Mouse (Mus musculus): ENCODE measurements around the gene 4930412O13Rik. TPM values are rescaled to one million over a fixed set of nuclear protein-coding genes. Genes with fewer than 3 reads are reported as not detected.

Gene 4930412O13Rik
- polyA plus RNA-seq, 1 experiment from 2014 or later = not detected

DNA sequence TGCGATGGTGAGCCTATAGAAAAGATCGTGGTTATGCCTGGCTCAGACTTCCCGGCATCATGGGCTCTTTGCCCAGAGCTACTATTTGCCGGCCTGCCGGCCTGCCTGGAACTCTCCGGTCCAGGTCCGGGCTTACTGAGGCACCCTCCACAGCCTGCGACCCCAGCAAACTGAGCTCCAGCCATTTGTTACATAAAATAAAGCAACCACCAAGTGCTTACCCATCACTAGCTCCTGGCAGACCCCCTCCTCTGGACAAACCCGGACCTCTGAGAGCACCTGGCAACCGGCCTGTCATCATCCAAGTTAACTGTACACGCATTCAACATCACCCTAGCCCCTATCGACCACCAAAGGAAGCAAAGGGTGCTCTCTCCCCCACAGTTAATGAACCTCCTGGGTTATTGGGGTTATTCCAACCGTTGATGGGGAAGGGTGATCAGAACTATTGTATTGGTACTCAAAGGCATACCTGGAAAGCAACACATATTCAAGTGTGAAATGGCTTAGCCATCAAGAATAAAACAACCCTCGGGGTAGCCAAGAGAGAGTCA is 4.2 kb downstream of the 4930412O13Rik start:
- WGBS (ENCODE audit: missing documents) = 66% methylated on average over 13 of the region's 14 CpGs
- no peak overlapping the region for H3K27ac ChIP-seq
- no peaks in the 10 kb centered on the region for H3K36me3 ChIP-seq (ENCODE audit: inconsistent target)
- no peaks in the 10 kb centered on the region for H3K79me2 ChIP-seq (ENCODE audit: inconsistent target)
- no peak overlapping the region for H3K4me3 ChIP-seq (ENCODE audit: inconsistent target)

DNA sequence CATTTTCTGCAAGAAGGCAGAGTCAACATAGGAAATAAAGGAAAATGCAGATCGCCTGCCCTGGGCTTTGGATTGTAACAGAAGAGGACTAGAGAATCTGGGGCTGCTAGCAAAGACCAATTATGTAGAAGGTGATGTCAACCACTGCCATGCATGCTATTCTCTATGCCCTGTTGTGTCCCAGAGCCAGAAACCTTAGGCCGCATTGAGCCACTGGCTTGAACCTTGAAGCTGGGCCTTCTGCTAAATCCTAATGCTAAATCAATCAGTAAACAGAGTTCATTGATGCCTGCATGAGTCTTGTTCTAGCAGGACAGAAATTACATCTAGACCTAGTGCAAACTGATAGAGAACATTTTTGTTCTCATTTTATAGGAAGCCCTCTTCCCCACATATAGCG is 5.0 kb downstream of the 4930412O13Rik start:
- Histone ChIP-seq H3K79me2 (ENCODE audit: inconsistent target) (no peaks in the 10 kb centered on the region), H3K36me3 (ENCODE audit: inconsistent target) (no peaks in the 10 kb centered on the region), H3K4me3 (ENCODE audit: inconsistent target) (no peak overlapping the region), H3K27ac (no peak overlapping the region)
- 79% methylated on average over 3 of the region's 3 CpGs for WGBS (ENCODE audit: missing documents)

DNA sequence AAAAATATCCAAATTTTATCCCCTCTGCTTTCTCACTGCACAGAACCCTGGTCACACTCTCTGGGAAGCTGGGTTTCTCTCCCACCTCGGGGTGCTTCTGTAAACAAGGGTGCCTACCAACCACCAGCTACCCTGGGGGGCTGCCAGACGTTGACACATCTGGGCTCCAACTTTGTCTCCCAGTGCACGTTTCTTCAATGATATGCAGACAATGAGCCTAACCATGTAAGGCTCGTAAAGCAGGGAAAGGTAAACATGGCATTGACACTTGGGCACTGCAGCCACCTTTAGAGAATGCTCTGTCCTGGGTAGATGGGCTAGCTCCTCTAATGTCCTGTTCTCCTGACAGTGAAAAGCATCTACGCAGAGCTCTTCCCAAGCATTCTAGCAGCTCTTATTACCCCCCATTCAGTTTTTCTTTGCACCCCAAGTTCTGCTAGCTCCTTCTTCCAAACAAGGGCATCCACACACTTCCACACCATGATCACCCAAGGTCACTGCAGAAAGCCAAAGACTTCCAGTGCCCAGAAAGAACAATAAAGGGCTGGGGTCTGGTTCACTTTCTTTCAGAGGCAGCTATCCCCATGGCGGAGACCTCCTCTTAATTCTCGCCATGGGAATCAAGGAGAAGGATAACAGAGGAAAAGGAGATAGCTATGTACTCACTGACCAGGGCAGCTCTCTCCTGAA is 6.0 kb downstream of the 4930412O13Rik start:
- no peak overlapping the region for H3K4me3 ChIP-seq (ENCODE audit: inconsistent target)
- no peaks in the 10 kb centered on the region for H3K79me2 ChIP-seq (ENCODE audit: inconsistent target)
- no peak overlapping the region for H3K27ac ChIP-seq
- no peaks in the 10 kb centered on the region for H3K36me3 ChIP-seq (ENCODE audit: inconsistent target)
- 38% methylated on average over 7 of the region's 7 CpGs for WGBS (ENCODE audit: missing documents)

DNA sequence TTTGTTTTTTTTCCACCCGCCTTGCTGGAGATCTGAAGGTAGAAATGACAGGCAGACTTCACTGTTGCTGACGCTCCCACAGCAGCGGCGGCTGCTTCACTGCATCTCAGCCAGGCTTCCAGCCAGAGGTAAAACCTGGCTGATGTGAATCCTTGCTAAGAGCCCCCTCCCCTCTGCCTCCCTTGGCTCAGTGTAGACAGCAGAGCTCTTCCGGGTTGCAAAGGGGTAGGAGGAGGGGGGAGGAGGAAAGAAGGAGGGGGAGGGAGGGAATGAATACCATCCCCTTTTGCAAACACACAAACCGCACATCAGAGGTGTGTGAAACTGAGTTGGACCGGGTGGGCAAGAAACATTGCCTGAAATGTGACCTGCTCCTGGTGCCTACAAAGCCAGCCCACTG is 6.6 kb downstream of the 4930412O13Rik start:
- 19% methylated on average over 6 of the region's 7 CpGs for WGBS (ENCODE audit: missing documents)
- H3K36me3 ChIP-seq (ENCODE audit: inconsistent target) = no peaks in the 10 kb centered on the region
- H3K4me3 ChIP-seq (ENCODE audit: inconsistent target) = no peak overlapping the region
- H3K27ac ChIP-seq = no peak overlapping the region
- H3K79me2 ChIP-seq (ENCODE audit: inconsistent target) = no peaks in the 10 kb centered on the region

DNA sequence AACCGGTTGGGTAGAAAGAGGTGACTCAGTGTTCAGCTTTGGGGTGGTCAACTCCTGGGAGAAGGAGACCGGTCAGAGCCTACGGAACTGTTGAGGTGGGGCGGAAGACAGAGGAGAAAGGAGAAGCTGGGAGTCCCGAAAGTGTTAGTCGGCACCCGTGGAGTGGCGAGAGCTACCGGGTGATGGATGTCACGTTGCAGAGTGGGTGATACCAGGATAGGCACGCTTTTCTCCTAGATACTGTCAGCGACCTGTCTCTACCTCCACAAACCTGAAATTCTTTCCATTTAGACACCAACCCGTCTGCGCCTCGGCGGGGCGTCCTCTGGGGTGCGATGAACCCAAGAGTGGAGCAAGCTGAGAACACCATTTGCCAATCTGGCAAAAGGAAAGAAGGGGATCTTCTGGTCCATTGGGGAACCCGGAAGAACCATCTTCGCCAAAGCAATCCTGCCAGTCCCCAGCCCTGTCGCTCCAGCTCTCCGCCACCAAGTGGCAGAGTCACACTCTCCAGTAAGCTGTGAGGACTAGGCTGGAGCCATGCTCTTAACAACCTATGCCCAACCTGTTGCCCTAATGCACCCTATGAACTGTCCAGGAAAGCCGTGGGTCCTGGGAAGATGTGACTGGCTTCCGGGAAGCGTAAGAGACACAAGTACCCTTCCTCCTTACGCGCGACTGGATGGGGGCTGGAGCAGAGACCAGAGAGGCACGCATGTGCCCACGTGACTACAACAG is 8.0 kb downstream of the 4930412O13Rik start, which contains the start of gene 9230102O04Rik:
9230102O04Rik (minus strand) TSS at position 628 of the 738 bp plus-strand sequence.
- 1% methylated on average over 30 of the region's 30 CpGs for WGBS (ENCODE audit: missing documents)
- H3K4me3 ChIP-seq (ENCODE audit: inconsistent target) = peak within 1 kb of the TSS; percentile 20

DNA sequence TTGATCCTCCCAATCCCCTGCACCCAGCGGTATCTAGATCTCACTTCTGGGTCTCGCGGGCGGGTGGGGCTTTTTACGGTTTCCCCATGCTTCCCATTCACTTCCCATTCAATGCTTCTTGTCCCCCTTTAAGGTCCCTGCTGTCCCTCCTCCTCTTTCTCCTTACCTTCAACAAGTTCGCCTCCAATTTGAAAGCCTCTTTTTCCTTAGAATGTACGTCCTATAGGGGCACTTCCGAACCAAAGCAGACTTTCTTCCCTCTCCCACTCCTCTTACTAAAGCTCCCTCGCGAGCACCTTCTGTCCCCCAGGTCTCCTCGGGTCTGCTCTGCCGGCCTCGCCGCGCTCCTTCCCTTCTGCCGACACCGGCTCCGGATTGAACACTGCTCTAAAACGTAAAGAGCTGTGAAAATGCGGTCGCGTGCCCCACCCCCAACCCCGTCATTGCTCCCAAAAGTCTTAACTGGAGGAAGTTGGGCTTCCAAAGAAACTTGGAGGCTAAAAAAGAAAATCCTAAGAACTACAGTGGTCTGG is 8.7 kb downstream of the 4930412O13Rik start, which contains the start of gene Gata3:
Gata3 (minus strand) TSS at position 384 of the 533 bp plus-strand sequence.
- Histone ChIP-seq H3K4me3 (ENCODE audit: inconsistent target) (peak within 1 kb of the TSS; percentile 20), H3K36me3 (ENCODE audit: inconsistent target) (no peaks in the 10 kb centered on the region), H3K79me2 (ENCODE audit: inconsistent target) (no peaks in the 10 kb centered on the region), H3K27ac (no peak within 1 kb of the TSS)
- 3% methylated on average over 23 of the region's 23 CpGs for whole genome bisulfite sequencing (ENCODE audit: missing documents)

More for the DNA sequence above, 8.0 kb downstream of the 4930412O13Rik start, which contains the start of gene 9230102O04Rik:
- no peaks in the 10 kb centered on the region for H3K79me2 ChIP-seq (ENCODE audit: inconsistent target)
- no peak within 1 kb of the TSS for H3K27ac ChIP-seq
- H3K36me3 ChIP-seq (ENCODE audit: inconsistent target) = no peaks in the 10 kb centered on the region

DNA sequence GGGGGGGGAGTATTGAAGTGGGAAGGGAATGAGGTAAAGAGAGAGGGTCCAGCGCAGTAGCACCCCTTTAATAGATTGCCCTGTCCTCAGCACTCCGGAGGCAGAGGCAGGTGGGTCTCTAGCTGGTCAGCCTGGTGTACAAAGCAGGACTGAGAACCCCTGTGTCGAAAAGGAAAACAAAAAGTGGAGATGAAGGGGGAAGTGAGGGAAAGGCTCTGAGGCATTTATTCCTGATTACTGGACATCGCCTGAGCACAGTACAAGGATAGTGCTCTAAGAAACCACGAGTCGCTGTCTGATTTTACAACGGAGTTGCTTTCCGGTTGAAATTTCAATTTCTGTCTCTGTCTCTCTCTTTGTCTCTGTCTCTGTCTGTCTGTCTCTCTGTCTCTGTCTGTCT is 9.2 kb downstream of the 4930412O13Rik start:
- 3% methylated on average over 7 of the region's 8 CpGs for WGBS (ENCODE audit: missing documents)
- Histone ChIP-seq H3K79me2 (ENCODE audit: inconsistent target) (no peaks in the 10 kb centered on the region), H3K4me3 (ENCODE audit: inconsistent target) (no peak overlapping the region), H3K36me3 (ENCODE audit: inconsistent target) (no peaks in the 10 kb centered on the region), H3K27ac (no peak overlapping the region)

DNA sequence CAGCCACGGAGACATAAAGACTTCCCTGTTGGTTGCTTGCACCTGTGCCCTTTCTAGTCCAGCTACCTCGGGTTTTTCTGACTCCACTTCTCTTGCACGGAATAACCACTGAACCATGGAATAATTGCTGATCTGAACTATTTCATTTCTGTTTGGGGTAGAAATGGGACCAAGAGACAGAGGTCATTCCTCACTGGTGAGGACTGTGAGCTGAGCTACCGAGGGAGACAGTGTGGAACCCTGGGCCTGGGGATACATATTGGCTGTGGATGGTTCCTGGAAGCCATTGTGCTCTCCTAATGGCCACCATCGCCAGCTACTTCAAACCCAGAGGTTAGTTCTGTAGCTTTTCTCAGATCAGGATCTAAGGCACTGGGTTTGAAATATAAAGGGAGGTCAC is 9.9 kb downstream of the 4930412O13Rik start:
- H3K36me3 ChIP-seq (ENCODE audit: inconsistent target) = no peaks in the 10 kb centered on the region
- no peak overlapping the region for H3K27ac ChIP-seq
- no peaks in the 10 kb centered on the region for H3K79me2 ChIP-seq (ENCODE audit: inconsistent target)
- WGBS (ENCODE audit: missing documents) = 8% methylated on average over 5 of the region's 5 CpGs
- H3K4me3 ChIP-seq (ENCODE audit: inconsistent target) = no peak overlapping the region

DNA sequence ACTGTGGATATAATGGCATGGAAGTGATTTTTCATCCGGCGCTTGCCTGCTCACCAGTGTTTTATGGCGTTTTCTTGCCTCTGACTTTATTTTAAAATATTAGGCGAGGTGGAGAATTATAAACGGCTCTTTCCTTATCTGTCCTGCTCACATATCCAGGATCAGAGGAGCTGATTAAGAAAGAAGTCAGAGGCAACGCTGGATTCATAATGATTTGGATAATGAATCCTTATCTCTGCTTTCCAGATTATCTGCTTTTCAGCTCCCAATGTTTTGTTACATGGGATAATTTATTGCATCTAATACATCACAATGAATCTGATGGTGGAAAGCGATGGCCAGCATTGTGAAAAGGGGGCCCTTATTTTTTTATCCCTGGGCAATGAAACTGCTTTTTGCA is 11.5 kb downstream of the 4930412O13Rik start:
- 14% methylated on average over 7 of the region's 7 CpGs for WGBS (ENCODE audit: missing documents)
- Histone ChIP-seq H3K4me3 (ENCODE audit: inconsistent target) (no peak overlapping the region), H3K79me2 (ENCODE audit: inconsistent target) (no peaks in the 10 kb centered on the region), H3K27ac (no peak overlapping the region), H3K36me3 (ENCODE audit: inconsistent target) (no peaks in the 10 kb centered on the region)

DNA sequence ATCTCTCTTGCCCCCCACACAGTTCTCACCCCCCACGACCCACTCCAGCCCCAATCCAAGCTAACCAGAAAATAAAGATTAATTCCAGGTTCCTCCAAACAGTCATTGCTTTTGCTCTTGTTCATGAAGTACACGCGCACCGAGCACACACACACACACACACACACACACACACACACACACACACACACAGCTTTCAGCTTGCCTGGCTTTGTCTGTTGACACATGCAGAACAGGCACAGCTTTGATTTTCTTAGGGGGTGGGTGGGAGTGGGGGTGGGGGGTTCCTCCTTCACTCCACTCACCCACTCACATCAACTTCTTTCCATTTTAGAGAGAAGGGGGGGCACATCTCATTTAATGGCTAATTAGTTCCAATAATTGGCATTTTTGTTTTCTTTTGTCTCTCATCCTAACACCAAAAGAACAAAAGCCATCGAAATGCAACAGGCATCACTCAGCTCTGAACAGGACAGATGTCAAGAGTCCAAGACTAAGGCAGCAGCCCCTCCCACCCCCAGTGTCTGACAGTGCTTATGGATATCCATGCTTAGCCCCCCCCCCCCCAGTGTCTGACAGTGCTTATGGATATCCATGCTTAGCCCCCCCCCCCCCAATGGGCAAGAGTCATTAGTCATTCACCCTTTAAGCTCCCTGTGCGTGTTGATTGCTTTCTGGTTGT is 12.4 kb downstream of the 4930412O13Rik start:
- Histone ChIP-seq H3K4me3 (ENCODE audit: inconsistent target) (no peak overlapping the region), H3K36me3 (ENCODE audit: inconsistent target) (no peaks in the 10 kb centered on the region), H3K79me2 (ENCODE audit: inconsistent target) (no peaks in the 10 kb centered on the region), H3K27ac (no peak overlapping the region)
- 19% methylated on average over 6 of the region's 6 CpGs for WGBS (ENCODE audit: missing documents)

DNA sequence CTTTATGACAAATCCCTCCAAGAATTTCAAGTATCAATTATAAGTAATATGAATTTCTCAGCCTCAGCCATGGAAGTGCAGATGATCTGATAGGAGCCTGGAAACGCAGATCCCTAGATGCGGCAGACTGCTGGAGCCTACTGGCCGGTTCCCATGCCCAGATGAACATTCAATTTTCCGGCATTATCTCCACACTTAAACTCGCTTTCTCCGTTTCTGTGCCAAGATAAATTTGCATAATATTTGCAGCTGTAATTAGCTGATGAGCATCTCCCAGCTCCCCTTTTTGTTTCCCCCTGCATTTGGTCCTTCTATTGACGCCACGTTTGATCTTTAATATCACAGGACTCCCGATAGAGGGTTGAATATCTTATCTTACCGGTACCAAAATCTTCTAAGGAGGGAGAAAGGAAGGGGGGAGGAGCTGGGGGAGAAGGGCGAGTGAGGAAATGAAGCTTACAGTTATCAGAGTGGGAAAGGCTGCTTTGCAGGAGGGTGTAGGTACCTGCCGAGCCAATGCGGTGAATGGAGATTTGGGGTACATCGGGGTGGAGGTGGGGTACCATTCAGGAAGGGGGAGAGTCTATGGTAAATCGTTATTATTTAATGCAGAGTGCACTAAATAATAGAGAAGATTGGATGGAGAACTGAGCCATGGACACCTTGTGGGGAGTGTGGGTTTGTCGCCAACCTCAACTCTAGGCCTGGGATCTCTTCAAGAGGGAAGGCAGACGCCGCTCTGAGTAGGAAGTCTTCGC is 14.0 kb downstream of the 4930412O13Rik start:
- H3K36me3 ChIP-seq (ENCODE audit: inconsistent target) = no peaks in the 10 kb centered on the region
- H3K27ac ChIP-seq = no peak overlapping the region
- WGBS (ENCODE audit: missing documents) = 13% methylated on average over 19 of the region's 19 CpGs
- no peak overlapping the region for H3K4me3 ChIP-seq (ENCODE audit: inconsistent target)
- no peaks in the 10 kb centered on the region for H3K79me2 ChIP-seq (ENCODE audit: inconsistent target)

DNA sequence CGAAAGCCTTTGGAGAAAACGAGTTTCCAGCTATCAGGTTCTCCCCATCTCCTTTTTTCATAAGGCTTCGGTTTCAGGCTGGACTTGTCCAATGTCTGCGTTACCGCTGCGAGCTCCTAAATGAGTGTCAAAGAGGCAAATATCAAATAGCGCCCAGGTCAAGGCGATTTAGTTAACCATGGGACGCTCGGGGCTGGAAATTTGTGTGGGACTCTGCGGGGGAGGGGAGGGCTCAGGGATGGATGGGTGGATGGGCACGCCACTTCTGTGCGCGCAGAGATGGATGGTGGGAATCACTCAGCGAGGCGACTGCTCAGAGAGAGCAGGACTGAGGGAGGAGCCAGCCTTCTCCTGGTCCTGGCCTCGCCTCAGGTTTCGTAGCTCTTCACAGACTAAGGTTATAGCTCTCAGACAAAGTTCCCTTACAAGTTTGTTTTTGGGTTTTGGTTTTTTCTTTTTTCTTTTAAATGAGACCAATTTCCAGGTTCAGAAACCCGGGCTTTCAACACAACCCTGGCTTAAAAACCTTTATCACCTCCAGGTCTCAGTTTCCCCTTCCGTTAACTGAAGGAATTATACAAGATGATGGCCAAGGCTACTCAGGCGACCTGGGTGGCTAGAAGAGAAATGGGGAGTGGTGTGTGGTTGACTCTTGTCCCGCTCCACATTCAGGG is 15.2 kb downstream of the 4930412O13Rik start:
- WGBS (ENCODE audit: missing documents) = 7% methylated on average over 22 of the region's 22 CpGs

DNA sequence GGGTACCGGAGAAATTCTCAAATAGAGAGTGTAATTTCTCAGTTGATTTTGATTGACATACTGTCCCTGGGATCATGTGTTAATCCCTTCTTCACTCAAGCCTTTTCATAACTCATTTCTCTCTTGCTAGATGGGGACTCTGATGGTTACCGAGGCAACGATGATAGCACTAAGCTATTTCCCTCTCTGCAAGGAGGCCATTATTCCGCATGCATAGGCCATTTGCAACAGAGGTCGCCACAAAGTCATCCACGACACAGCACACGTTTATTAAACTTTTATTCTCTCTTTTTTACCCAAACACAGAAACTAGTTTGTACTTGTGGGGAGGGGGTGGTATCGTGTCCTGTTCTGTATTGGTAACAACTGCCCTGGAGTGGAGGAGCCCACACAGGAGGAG is 16.8 kb downstream of the 4930412O13Rik start:
- Histone ChIP-seq H3K36me3 (ENCODE audit: inconsistent target) (no peaks in the 10 kb centered on the region), H3K27ac (no peak overlapping the region), H3K79me2 (ENCODE audit: inconsistent target) (no peaks in the 10 kb centered on the region), H3K4me3 (ENCODE audit: inconsistent target) (no peak overlapping the region)
- 60% methylated on average over 8 of the region's 8 CpGs for WGBS (ENCODE audit: missing documents)

More for the DNA sequence above, 15.2 kb downstream of the 4930412O13Rik start:
- H3K36me3 ChIP-seq (ENCODE audit: inconsistent target) = no peaks in the 10 kb centered on the region
- no peaks in the 10 kb centered on the region for H3K79me2 ChIP-seq (ENCODE audit: inconsistent target)
- no peak overlapping the region for H3K27ac ChIP-seq
- no peak overlapping the region for H3K4me3 ChIP-seq (ENCODE audit: inconsistent target)
